Mouse (Mus musculus) cerebral cortex, adult 2 months (tissue): ENCODE data around the gene Tvp23b.

Experiments used
- WGBS: fragments of 180-500 bp; shearing (Covaris S2); methylation state at CpG from one replicate; pipeline ENCODE4 v1.1.7; 2018; 5-methylcytosine and 5-hydroxymethylcytosine counted together

The Tvp23b gene

DNA sequence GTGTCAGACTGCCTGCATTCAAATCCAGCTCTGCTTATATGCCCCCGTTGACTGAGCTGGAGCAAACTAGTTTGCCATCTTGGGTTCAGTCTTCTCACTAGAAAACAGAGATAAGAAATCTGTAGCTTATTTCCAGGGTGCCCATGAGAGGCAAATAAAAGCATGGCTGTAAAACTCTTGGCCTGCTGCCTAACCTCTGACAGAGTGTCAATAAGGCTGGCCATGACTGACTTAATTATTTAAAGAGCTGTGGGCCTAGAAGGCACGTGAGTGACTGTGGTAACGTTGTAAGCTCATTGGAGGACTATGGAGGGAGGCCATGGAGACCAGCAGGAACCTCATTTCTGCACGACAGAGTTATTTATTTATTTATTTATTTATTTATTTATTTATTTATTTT, 66.3 kb downstream of the Tvp23b start:
- WGBS = 79% methylated on average over 4 of the region's 4 CpGs

DNA sequence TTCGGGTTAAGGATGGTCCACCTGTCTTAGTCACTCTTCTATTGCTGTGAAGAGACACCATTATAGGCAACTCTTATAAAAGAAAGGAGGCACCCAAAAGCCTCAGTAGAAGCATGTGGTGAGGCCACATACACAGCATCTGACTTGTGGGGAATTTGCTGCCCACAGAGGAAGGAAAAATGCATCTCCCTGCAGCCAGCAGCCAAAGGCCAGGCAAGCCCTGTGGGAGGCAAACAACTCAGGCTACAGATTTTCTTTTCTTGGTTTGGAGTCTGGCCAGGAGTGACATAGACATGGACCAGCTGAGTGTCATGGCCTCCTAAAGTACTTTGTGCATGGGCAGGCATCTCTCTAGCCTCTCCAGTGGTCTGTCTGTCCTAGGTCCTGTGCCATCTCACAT, 70.3 kb downstream of the Tvp23b start:
- 88% methylated on average over 1 of the region's 1 CpGs for WGBS

DNA sequence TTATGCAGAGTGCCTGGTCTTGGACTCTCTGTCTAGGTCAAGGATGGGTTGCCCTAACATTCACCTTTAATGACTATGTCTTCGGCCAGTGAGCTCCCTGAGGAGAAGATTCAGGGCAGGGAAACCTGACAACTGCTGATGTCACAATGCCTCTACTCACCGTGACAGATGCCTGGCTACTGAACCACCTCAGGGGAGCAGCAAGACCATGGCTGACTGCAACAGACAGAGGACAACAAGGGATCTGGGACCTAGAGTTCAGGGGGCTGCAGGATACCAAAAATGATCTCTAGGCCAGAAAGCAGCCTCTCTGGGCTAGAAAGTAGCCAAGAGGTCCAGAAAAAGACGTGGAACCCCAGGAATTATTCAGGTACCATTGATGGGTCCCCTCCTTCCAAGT, 71.8 kb downstream of the Tvp23b start, which contains the start of gene Cdrt4:
TSS of gene Cdrt4 (plus strand) at position 182 of the 400 bp plus-strand sequence.
- WGBS = 92% methylated on average over 3 of the region's 3 CpGs

DNA sequence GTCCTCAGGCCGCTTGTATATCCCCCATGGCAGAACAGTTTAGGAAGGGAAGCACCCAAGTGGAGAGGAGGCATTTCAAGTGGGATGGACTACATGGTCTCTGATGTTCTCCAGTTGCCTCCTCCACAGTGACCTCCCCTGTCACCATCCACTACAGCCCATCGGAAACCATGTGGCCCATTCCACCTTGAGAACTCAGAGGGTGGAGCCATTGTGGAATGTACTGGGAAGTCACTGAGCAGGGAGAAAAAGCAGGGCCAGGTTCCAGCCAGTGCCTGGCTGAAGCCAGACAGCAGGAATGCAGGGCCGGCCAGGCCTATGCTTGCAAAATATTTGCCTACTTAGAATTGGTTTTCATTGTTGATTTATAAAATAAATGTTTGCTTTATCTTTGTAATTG, 75.5 kb downstream of the Tvp23b start:
- WGBS = 95% methylated on average over 3 of the region's 3 CpGs

DNA sequence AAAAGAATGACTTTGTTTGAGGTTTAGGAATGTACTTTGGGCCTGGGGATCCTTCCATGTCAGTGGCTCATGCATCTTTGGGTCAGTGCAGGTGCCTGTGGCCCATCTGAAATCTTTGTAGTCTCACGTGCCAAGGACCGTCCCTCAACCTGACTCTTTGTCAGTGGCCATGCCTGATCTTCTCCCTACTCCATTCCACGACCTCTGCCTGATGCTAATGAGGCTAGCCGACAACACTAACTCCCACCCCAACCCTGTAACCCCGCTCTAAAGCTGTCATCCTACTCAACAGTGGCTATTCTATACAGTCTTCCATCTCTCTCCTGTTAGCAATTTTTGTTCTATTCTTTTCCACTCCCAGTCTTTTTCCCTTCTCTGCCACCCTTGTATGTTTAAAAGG, 75.9 kb downstream of the Tvp23b start:
- WGBS = 92% methylated on average over 5 of the region's 5 CpGs

DNA sequence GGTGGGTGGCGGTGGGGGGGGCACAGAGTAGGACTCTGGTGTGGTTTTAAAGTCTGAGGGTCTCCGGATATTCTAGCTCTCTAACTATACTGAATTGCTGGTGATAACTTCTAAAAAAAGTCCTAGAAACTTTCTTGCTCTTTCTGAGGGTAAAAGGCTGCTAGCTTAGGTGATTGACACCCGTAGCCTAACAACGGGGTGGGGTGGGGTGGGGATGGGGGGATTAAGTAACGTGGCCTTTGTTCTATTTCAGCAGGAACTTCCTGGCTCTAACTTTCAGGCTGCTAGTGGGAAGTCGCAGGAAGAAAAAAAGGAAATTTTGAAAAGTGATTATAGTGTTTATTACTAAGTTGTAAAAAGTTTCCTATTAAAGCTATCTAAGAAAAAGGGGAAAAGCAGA, 76.5 kb downstream of the Tvp23b start:
- WGBS = 54% methylated on average over 6 of the region's 6 CpGs

DNA sequence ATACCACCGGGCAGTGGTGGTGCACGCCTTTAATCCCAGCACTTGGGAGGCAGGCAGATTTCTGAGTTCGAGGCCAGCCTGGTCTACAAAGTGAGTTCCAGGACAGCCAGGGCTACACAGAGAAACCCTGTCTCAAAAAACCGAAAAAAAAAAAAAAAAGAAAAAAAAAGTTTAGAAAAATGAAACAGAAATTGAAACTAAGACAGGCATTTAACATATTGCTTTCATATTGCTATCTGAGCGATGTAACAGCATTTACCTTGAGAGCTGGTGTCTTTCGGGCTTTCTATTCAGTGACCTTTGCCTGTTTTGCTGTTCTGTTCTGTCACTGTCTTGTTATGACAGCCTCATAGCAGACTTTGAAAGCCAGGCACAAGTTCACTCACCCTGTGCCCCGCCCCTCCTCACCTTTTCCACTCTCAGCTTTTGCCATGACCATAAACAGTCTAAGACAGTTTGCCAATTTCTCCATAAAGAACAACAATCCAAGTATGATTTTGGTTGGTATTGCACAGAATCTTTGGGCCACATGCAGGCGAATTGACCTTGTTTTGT, 78.4 kb downstream of the Tvp23b start:
- WGBS = 91% methylated on average over 8 of the region's 8 CpGs

DNA sequence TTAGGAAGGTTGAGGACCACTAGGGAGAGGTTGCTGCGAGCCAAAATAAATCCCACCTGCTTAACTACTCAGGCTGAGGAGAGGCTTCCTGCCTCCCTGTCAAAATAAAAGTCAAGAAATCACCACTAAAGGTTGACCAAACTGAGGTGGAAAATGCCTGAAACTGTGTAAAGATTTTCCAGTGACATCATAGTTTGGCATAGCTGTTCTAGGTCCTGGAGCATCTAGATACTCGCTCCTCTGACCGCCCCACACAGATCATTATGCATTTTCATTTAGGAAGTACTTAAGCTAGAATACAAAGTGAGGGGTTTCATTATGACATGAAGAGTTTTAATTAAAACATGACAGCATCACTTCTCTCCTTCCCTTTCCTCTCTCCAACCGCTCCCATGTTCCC, 84.0 kb downstream of the Tvp23b start:
- WGBS = 86% methylated on average over 4 of the region's 4 CpGs

DNA sequence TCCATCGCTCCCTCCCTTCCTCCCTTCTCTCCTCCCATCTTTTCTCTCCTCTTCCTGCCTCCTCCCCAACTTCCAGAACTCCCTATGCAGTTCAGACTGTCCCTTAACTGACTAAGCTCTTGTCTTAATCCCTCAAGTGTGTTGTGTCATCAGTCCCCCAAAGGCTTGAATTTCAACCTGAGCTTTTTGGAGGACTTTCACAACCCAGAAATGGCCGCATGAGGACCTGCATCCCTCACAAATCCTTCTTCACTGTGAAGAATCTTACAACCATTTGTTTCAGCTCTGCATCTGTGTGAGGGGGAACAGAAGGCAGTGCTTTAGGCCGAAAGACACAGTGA, 87.1 kb downstream of the Tvp23b start:
- whole genome bisulfite sequencing = 66% methylated on average over 3 of the region's 3 CpGs
